Mouse (Mus musculus): Measurements from ENCODE around the gene Ppp1r15a.
A peak's percentile ranks its signal among the peaks of the same experiment; 100 is the strongest.

DNA sequence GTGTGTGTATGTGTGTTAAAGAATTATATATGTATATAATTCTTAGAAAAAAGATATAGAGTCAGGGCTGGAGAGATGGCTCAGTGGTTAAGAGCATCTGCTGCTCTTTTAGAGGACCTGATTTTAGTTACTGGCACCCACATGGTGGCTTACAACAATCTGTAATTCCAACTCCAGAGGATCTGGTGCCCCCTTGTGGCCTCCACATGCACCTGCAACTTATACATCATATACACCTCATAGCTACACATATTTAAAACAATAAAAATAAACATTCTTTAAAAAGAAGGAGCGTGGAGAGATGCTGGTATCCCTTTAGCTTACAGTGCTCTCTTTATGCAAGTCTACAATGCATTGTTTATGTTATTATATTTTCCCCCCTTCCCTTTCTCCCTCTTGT is 18.5 kb upstream of the Ppp1r15a start:
- TF ChIP-seq POLR2A (IDR thresholded peaks at IDR 0.05; ENCODE audit: extremely low read depth, insufficient read depth, low read length) (no peak), CTCF (IDR thresholded peaks at IDR 0.05; ENCODE audit: low read depth, low read length) (peak; percentile 7; the same call in 1 of the 2 replicates)

Data from liver, adult 2 months (tissue).